Mouse (Mus musculus) MEL (cell line): ENCODE data around the gene Sowahb. TPM values are rescaled to one million over a fixed set of nuclear protein-coding genes. Genes with fewer than 3 reads are reported as not detected.

ENCODE experiments used
- DNase-seq: peaks from one replicate; pipeline ENCODE4 v3.0.0; 2011; ENCODE audit warnings: low read depth, low spot score
- H3K27ac ChIP-seq: 2 replicates; pipeline ENCODE4 v1.5.1; 2012; ENCODE audit warnings: low read depth, mild to moderate bottlenecking, control low read depth, low read length, moderate library complexity; ENCODE audit not compliant: control insufficient read depth
- H3K27me3 ChIP-seq, 2 experiments: fragments of 150-350 bp in 1 of 2; sonication (generic) in 1 of 2; 2 replicates each; pipeline ENCODE4 v1.6.1; 2012; ENCODE audit warnings: low read length in 2 of 2, mild to moderate bottlenecking in 2 of 2, improper control_type of control experiment in 1 of 2, moderate library complexity in 1 of 2; ENCODE audit not compliant: insufficient read depth in 2 of 2, control insufficient read depth in 1 of 2
- H3K36me3 ChIP-seq, 2 experiments: 2 replicates each; pipeline ENCODE4 v1.6.1; 2012 to 2014; ENCODE audit warnings: low read length in 2 of 2, improper control_type of control experiment in 1 of 2, inconsistent platforms in 1 of 2, mild to moderate bottlenecking in 1 of 2; ENCODE audit not compliant: insufficient read depth in 2 of 2, control insufficient read depth in 1 of 2
- H3K4me1 ChIP-seq, 2 experiments: fragments of 150-350 bp in 1 of 2; sonication (generic) in 1 of 2; 2 replicates each; pipeline ENCODE4 v1.6.1; 2012; ENCODE audit warnings: low read length in 2 of 2, improper control_type of control experiment in 1 of 2, mild to moderate bottlenecking in 1 of 2; ENCODE audit not compliant: insufficient read depth in 2 of 2, control insufficient read depth in 1 of 2
- H3K4me3 ChIP-seq, 2 experiments: fragments of 150-350 bp in 1 of 2; sonication (generic) in 1 of 2; 2 replicates each; pipeline ENCODE4 v1.5.1; 2012; ENCODE audit warnings: low read depth in 2 of 2, low read length in 2 of 2, mild to moderate bottlenecking in 2 of 2, moderate library complexity in 2 of 2, control low read depth in 1 of 2, improper control_type of control experiment in 1 of 2; ENCODE audit not compliant: control insufficient read depth in 1 of 2, insufficient read depth in 1 of 2
- H3K79me2 ChIP-seq: 2 replicates; pipeline ENCODE4 v1.6.1; 2012; ENCODE audit warnings: mild to moderate bottlenecking, low read length, moderate library complexity; ENCODE audit not compliant: control insufficient read depth, poor library complexity, insufficient read depth
- H3K9ac ChIP-seq: 2 replicates; pipeline ENCODE4 v1.6.1; 2012; ENCODE audit warnings: low read depth, mild to moderate bottlenecking, control low read depth, low read length, moderate library complexity; ENCODE audit not compliant: control insufficient read depth, poor library complexity, severe bottlenecking
- H3K9me3 ChIP-seq: fragments of 150-350 bp; sonication (generic); replicated peaks from 2 replicates; pipeline ENCODE4 v1.6.1; 2012; ENCODE audit warnings: mild to moderate bottlenecking, low read length, improper control_type of control experiment, moderate library complexity; ENCODE audit not compliant: insufficient read depth
- BHLHE40 ChIP-seq: IDR thresholded peaks from 2 replicates; pipeline ENCODE4 v1.6.1; 2012; ENCODE audit warnings: low read depth, mild to moderate bottlenecking, inconsistent platforms, low read length, improper control_type of control experiment, borderline replicate concordance
- CHD1 ChIP-seq: IDR thresholded peaks from 2 replicates; pipeline ENCODE4 v1.6.1; 2012; ENCODE audit warnings: low read depth, mild to moderate bottlenecking, inconsistent platforms, low read length, improper control_type of control experiment
- CTCF ChIP-seq, 3 experiments: IDR thresholded peaks in 2 of 3; conservative IDR thresholded peaks in 1 of 3; 2 replicates each; pipeline ENCODE4 v1.5.1; 2011 to 2012; ENCODE audit warnings: low read length in 3 of 3, low read depth in 2 of 3, mild to moderate bottlenecking in 2 of 3, improper control_type of control experiment in 1 of 3, inconsistent platforms in 1 of 3, mixed read lengths in 1 of 3, moderate library complexity in 1 of 3; ENCODE audit not compliant: control insufficient read depth in 1 of 3, insufficient read depth in 1 of 3, poor library complexity in 1 of 3, severe bottlenecking in 1 of 3
- E2F4 ChIP-seq: IDR thresholded peaks from 2 replicates; pipeline ENCODE4 v1.6.1; 2011; ENCODE audit warnings: low read depth, low read length, improper control_type of control experiment, borderline replicate concordance
- ELF1 ChIP-seq: IDR thresholded peaks from 2 replicates; pipeline ENCODE4 v1.6.1; 2014; ENCODE audit warnings: low read depth, mild to moderate bottlenecking, inconsistent platforms, low read length, improper control_type of control experiment, moderate library complexity
- EP300 ChIP-seq, 2 experiments: IDR thresholded peaks; 2 replicates each; pipeline ENCODE4 v1.6.1; 2011; ENCODE audit warnings: improper control_type of control experiment in 2 of 2, low read length in 2 of 2, low read depth in 1 of 2, mild to moderate bottlenecking in 1 of 2
- ETS1 ChIP-seq: IDR thresholded peaks from 2 replicates; pipeline ENCODE4 v1.6.1; 2012; ENCODE audit warnings: low read depth, mild to moderate bottlenecking, inconsistent platforms, low read length, improper control_type of control experiment, moderate library complexity
- GABPA ChIP-seq: IDR thresholded peaks from 2 replicates; pipeline ENCODE4 v1.6.1; 2012; ENCODE audit warnings: low read depth, mild to moderate bottlenecking, inconsistent platforms, low read length, improper control_type of control experiment, moderate library complexity
- GATA1 ChIP-seq: IDR thresholded peaks from 2 replicates; pipeline ENCODE4 v1.6.1; 2011; ENCODE audit warnings: low read depth, low read length, improper control_type of control experiment
- HCFC1 ChIP-seq: IDR thresholded peaks from 2 replicates; pipeline ENCODE4 v1.6.1; 2012; ENCODE audit warnings: low read depth, mild to moderate bottlenecking, inconsistent platforms, low read length, improper control_type of control experiment, moderate library complexity
- JUND ChIP-seq: IDR thresholded peaks from 2 replicates; pipeline ENCODE4 v1.6.1; 2011; ENCODE audit warnings: low read depth, mild to moderate bottlenecking, improper control_type of control experiment, low read length
- KAT2A ChIP-seq: conservative IDR thresholded peaks from 2 replicates; pipeline ENCODE4 v1.6.1; 2012; ENCODE audit warnings: low read depth, low read length, improper control_type of control experiment, inconsistent platforms
- MAFK ChIP-seq: IDR thresholded peaks from 2 replicates; pipeline ENCODE4 v1.6.1; 2011; ENCODE audit warnings: low read depth, mild to moderate bottlenecking, low read length, improper control_type of control experiment, borderline replicate concordance
- MAX ChIP-seq: IDR thresholded peaks from 2 replicates; pipeline ENCODE4 v1.6.1; 2011; ENCODE audit warnings: low read length, improper control_type of control experiment
- MAZ ChIP-seq: IDR thresholded peaks from 2 replicates; pipeline ENCODE4 v1.6.1; 2012; ENCODE audit warnings: low read depth, mild to moderate bottlenecking, inconsistent platforms, low read length, improper control_type of control experiment
- MEF2A ChIP-seq: IDR thresholded peaks from 2 replicates; pipeline ENCODE4 v1.6.1; 2014; ENCODE audit warnings: low read depth, mild to moderate bottlenecking, inconsistent platforms, low read length, improper control_type of control experiment; ENCODE audit not compliant: poor library complexity, insufficient replicate concordance, severe bottlenecking; ENCODE audit errors: extremely low read depth
- MXI1 ChIP-seq: IDR thresholded peaks from 2 replicates; pipeline ENCODE4 v1.6.1; 2011; ENCODE audit warnings: mild to moderate bottlenecking, low read depth, low read length, improper control_type of control experiment
- MYB ChIP-seq: IDR thresholded peaks from 2 replicates; pipeline ENCODE4 v1.6.1; 2011; ENCODE audit warnings: mild to moderate bottlenecking, low read depth, low read length, improper control_type of control experiment
- MYC ChIP-seq: IDR thresholded peaks from 2 replicates; pipeline ENCODE4 v1.6.1; 2011; ENCODE audit warnings: low read depth, mild to moderate bottlenecking, low read length, improper control_type of control experiment, moderate library complexity
- NELFE ChIP-seq: IDR thresholded peaks from 2 replicates; pipeline ENCODE4 v1.6.1; 2011; ENCODE audit warnings: low read depth, low read length, improper control_type of control experiment
- NRF1 ChIP-seq: IDR thresholded peaks from 2 replicates; pipeline ENCODE4 v1.6.1; 2014; ENCODE audit warnings: low read depth, mild to moderate bottlenecking, inconsistent platforms, low read length, improper control_type of control experiment, moderate library complexity; ENCODE audit not compliant: poor library complexity, insufficient read depth, severe bottlenecking
- POLR2A ChIP-seq, 2 experiments: IDR thresholded peaks; 2 replicates each; pipeline ENCODE4 v1.6.1; 2011 to 2012; ENCODE audit warnings: low read length in 2 of 2, mild to moderate bottlenecking in 2 of 2, control low read depth in 1 of 2, improper control_type of control experiment in 1 of 2, low read depth in 1 of 2, moderate library complexity in 1 of 2; ENCODE audit not compliant: control insufficient read depth in 1 of 2, insufficient read depth in 1 of 2, poor library complexity in 1 of 2
- POLR2AphosphoS2 ChIP-seq: IDR thresholded peaks from 2 replicates; pipeline ENCODE4 v1.6.1; 2011; ENCODE audit warnings: low read length, improper control_type of control experiment
- POLR2AphosphoS5 ChIP-seq: IDR thresholded peaks from 2 replicates; pipeline ENCODE4 v1.6.1; 2012; ENCODE audit warnings: low read depth, borderline replicate concordance, mild to moderate bottlenecking, inconsistent platforms, low read length, moderate library complexity, mixed read lengths
- RAD21 ChIP-seq: IDR thresholded peaks from 2 replicates; pipeline ENCODE4 v1.6.1; 2011; ENCODE audit warnings: mild to moderate bottlenecking, low read depth, low read length, improper control_type of control experiment
- RCOR1 ChIP-seq: IDR thresholded peaks from 2 replicates; pipeline ENCODE4 v1.6.1; 2012; ENCODE audit warnings: low read depth, mild to moderate bottlenecking, inconsistent platforms, low read length, improper control_type of control experiment
- SIN3A ChIP-seq: IDR thresholded peaks from 2 replicates; pipeline ENCODE4 v1.6.1; 2012; ENCODE audit warnings: low read length, improper control_type of control experiment, inconsistent platforms
- TAL1 ChIP-seq: IDR thresholded peaks from 2 replicates; pipeline ENCODE4 v1.6.1; 2012; ENCODE audit warnings: mild to moderate bottlenecking, inconsistent platforms, low read length, moderate library complexity, mixed read lengths
- TBP ChIP-seq: IDR thresholded peaks from 2 replicates; pipeline ENCODE4 v1.8.0; 2011; ENCODE audit warnings: low read depth, low read length, improper control_type of control experiment
- TCF12 ChIP-seq: IDR thresholded peaks from 2 replicates; pipeline ENCODE4 v1.6.1; 2014; ENCODE audit warnings: low read depth, mild to moderate bottlenecking, inconsistent platforms, low read length, improper control_type of control experiment, moderate library complexity
- UBTF ChIP-seq: IDR thresholded peaks from 2 replicates; pipeline ENCODE4 v1.6.1; 2012; ENCODE audit warnings: low read depth, mild to moderate bottlenecking, inconsistent platforms, low read length, improper control_type of control experiment, moderate library complexity, borderline replicate concordance; ENCODE audit not compliant: insufficient read depth
- USF1 ChIP-seq: IDR thresholded peaks from 2 replicates; pipeline ENCODE4 v1.6.1; 2014; ENCODE audit warnings: low read depth, mild to moderate bottlenecking, inconsistent platforms, low read length, improper control_type of control experiment, moderate library complexity
- ZC3H11A ChIP-seq: IDR thresholded peaks from 2 replicates; pipeline ENCODE4 v1.6.1; 2012; ENCODE audit warnings: low read depth, mild to moderate bottlenecking, inconsistent platforms, low read length, improper control_type of control experiment
- ZKSCAN1 ChIP-seq: IDR thresholded peaks from 2 replicates; pipeline ENCODE4 v1.6.1; 2012; ENCODE audit warnings: low read depth, mild to moderate bottlenecking, inconsistent platforms, low read length, improper control_type of control experiment, moderate library complexity
- ZMIZ1 ChIP-seq: IDR thresholded peaks from 2 replicates; pipeline ENCODE4 v1.6.1; 2012; ENCODE audit warnings: low read depth, mild to moderate bottlenecking, inconsistent platforms, low read length, improper control_type of control experiment, moderate library complexity
- ZNF384 ChIP-seq: IDR thresholded peaks from 2 replicates; pipeline ENCODE4 v1.6.1; 2012; ENCODE audit warnings: low read depth, mild to moderate bottlenecking, inconsistent platforms, low read length, improper control_type of control experiment
- polyA plus RNA-seq, 2 experiments: library from polyadenylated mRNA; stranded (reverse) in 1 of 2; unstranded in 1 of 2; fragments of >175 nt in 1 of 2; fragments of >200 nt in 1 of 2; gene quantifications; 2 replicates each; pipeline versions ENCODE4 v1.2.1 to v1.2.4; 2012; ENCODE audit warnings: low replicate concordance in 2 of 2, low read depth in 1 of 2; ENCODE audit not compliant: insufficient read length in 2 of 2, insufficient read depth in 1 of 2, missing spikeins in 1 of 2
- total RNA-seq: library from RNA; depleted of rRNA; stranded (reverse); fragments of 300-350 nt; gene quantifications from 2 replicates; pipeline ENCODE4 v1.2.3, GENCODE M21; 2012

The Sowahb gene
- total and polyA plus RNA-seq, 3 experiments: not detected

DNA sequence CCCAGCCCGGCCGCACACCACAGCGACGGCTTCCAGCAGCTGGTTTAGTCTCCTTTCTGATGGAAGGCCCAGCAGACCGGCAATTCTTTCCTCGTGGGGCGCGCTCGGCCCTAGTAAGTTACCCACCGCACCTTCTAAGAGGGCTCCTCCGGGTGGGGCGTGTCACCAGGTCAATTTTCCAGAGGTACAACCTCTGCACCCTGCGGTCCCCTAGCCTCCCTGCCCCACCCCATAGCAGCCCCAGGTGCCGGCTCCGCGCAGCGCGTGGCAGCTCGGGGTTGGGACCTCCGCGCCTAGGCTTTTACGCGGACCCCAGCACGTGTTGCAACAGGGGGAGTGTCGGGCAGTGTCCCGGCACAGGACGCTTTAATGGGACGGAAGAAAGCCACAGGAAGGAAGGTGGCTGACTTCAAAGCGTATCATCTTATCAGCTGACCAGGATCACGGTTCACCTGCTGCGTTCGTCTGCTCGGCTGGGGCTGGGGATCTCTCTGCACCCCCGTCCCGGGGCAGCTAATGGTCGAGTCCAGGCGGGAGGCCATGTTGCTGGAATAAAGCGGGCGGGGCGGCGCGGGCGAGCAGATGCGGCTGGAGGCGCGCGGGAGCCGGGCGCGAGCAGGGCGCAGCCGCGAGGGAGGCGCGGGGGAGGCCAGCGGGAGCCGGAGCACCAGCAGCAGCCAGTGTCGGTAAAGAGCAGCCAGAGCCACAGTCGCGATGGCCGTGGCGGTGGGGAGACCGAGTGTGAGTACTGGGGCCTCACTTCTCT, 48.2 kb upstream of the Sowahb start, which contains the start of gene Sept11:
Gene Sept11, plus strand, starts transcription at position 581 of the 766 bp plus-strand sequence.
- DNase-seq: peak; percentile 92
- Histone ChIP-seq H3K4me3 (peak within 1 kb of the TSS; percentile 95 to 99), H3K27ac (peak within 1 kb of the TSS; percentile 75), H3K36me3 (peaks cover 0 to 20% of the 10 kb centered on the region in 2 experiments; a peak in 2 of 4 replicates), H3K27me3 (no peaks in the 10 kb centered on the region), H3K4me1 (peaks cover 0 to 22% of the 10 kb centered on the region in 2 experiments; a peak in 2 of 4 replicates), H3K9me3 (no peaks in the 10 kb centered on the region), H3K79me2 (peaks cover 48% of the 10 kb centered on the region), H3K9ac (peak within 1 kb of the TSS; percentile 96)
- TF ChIP-seq MYB: no peak
- TF ChIP-seq MAFK: no peak
- TF ChIP-seq GATA1: no peak
- TF ChIP-seq EP300 (IDR thresholded peaks at IDR 0.05; ENCODE audit: low read depth in 1 of 2, low read length in 2 of 2): no peak
- no peak for TF ChIP-seq ZKSCAN1
- no peak for TF ChIP-seq ZC3H11A
- TF ChIP-seq POLR2AphosphoS2: peak; percentile 68; the same call in 1 of the 2 replicates
- TF ChIP-seq BHLHE40: no peak
- TF ChIP-seq MYC: peak; percentile 60
- TF ChIP-seq USF1: peak; percentile 61
- TF ChIP-seq MXI1: peak; percentile 84
- no peak for TF ChIP-seq GABPA
- no peak for TF ChIP-seq RCOR1
- TF ChIP-seq E2F4: no peak
- TF ChIP-seq JUND: no peak
- no peak for TF ChIP-seq ZNF384
- peak; percentile 62 for TF ChIP-seq NRF1
- TF ChIP-seq MAX: peak; percentile 75
- peak; percentile 78 for TF ChIP-seq TBP
- TF ChIP-seq NELFE: peak; percentile 89
- TF ChIP-seq MEF2A: no peak
- peak; percentile 84; the same call in 1 of the 2 replicates for TF ChIP-seq ZMIZ1
- peak; percentile 100 for TF ChIP-seq CHD1
- no peak for TF ChIP-seq ETS1
- peak; percentile 61; the same call in 1 of the 2 replicates for TF ChIP-seq HCFC1
- TF ChIP-seq POLR2A (IDR thresholded peaks at IDR 0.05; ENCODE audit: control insufficient read depth in 1 of 2, insufficient read depth in 1 of 2, low read depth in 1 of 2, low read length in 2 of 2, poor library complexity in 1 of 2): peak; percentile 68 to 84
- no peak for TF ChIP-seq CTCF (IDR thresholded peaks at IDR 0.05 in 2 of 3, conservative IDR thresholded peaks at IDR 0.05 in 1 of 3; ENCODE audit: control insufficient read depth in 1 of 3, insufficient read depth in 1 of 3, low read depth in 2 of 3, low read length in 3 of 3, poor library complexity in 1 of 3, severe bottlenecking in 1 of 3)
- TF ChIP-seq RAD21: no peak
- TF ChIP-seq SIN3A: peak; percentile 83
- TF ChIP-seq KAT2A: no peak
- TF ChIP-seq TCF12: peak; percentile 27; the same call in 1 of the 2 replicates
- TF ChIP-seq MAZ: peak; percentile 91; the same call in 1 of the 2 replicates
- TF ChIP-seq TAL1: no peak
- TF ChIP-seq UBTF: 0 out of 2 replicates have a peak, but pooled peaks have one; percentile 17
- TF ChIP-seq ELF1: no peak
- 0 out of 2 replicates have a peak, but pooled peaks have one; percentile 42 for TF ChIP-seq POLR2AphosphoS5
